In genomic region chr1:87509561-87510165, GRCm38 (mm10) we compare ENCODE assay signal across 8 mouse cellular contexts. TPM values are rescaled to one million over a fixed set of nuclear protein-coding genes. Genes with fewer than 3 reads are reported as not detected.
DNase-seq lines count a peak whose midpoint lies in the region; ATAC-seq and TF ChIP-seq lines count a peak whose summit lies in the region.

TSS of gene Neu2 (plus strand) at chr1:87509889.

- peaks cover 16% of the 10 kb centered on the region for H3K4me1 ChIP-seq in megakaryocyte, embryonic 14.5 days
- no peaks in the 10 kb centered on the region for H3K4me1 ChIP-seq in cerebellum, adult 2 months (ENCODE audit: control insufficient read depth, insufficient read depth, low read length)
- H3K4me1 ChIP-seq in forebrain, embryonic 15.5 days = peaks cover 10% of the 10 kb centered on the region
- peaks cover 9% of the 10 kb centered on the region for H3K4me1 ChIP-seq in intestine, embryonic 16.5 days (ENCODE audit: control insufficient read depth, insufficient read depth, low read length)
- H3K4me1 ChIP-seq in liver, postnatal 0 days (ENCODE audit: insufficient read depth) = peaks cover 7% of the 10 kb centered on the region; the same call in 1 of the 2 replicates

- no peak within 1 kb of the TSS for H3K27ac ChIP-seq in cerebellum, adult 2 months (ENCODE audit: insufficient read depth, low read length)
- no peak within 1 kb of the TSS for H3K27ac ChIP-seq in forebrain, embryonic 15.5 days (replicated peaks)
- H3K27ac ChIP-seq in intestine, embryonic 16.5 days (ENCODE audit: low read length) = no peak within 1 kb of the TSS
- H3K27ac ChIP-seq in liver, postnatal 0 days (ENCODE audit: low read depth) = no peak within 1 kb of the TSS

- peaks cover 34% of the 10 kb centered on the region for H3K9me3 ChIP-seq in megakaryocyte, embryonic 14.5 days
- H3K9me3 ChIP-seq in forebrain, embryonic 15.5 days = no peaks in the 10 kb centered on the region
- 0 out of 2 replicates have a peak, but pooled peaks cover 4% of the 10 kb centered on the region for H3K9me3 ChIP-seq in intestine, embryonic 16.5 days (ENCODE audit: control insufficient read depth, low read length)
- peaks cover 5% of the 10 kb centered on the region; the same call in 1 of the 2 replicates for H3K9me3 ChIP-seq in liver, postnatal 0 days (ENCODE audit: low read length)

- no peak for TF ChIP-seq CTCF in cerebellum, adult 2 months (IDR thresholded peaks at IDR 0.05; ENCODE audit: borderline replicate concordance, insufficient read depth, low read depth, low read length)
- no peak for TF ChIP-seq CTCF in liver, postnatal 0 days (IDR thresholded peaks at IDR 0.05; ENCODE audit: low read depth)

- WGBS in cerebellum, adult 2 months = 2% methylated on average over 56 of the region's 56 CpGs
- WGBS in forebrain, embryonic 15.5 days = under 1% methylated on average over 56 of the region's 56 CpGs
- 3% methylated on average over 56 of the region's 56 CpGs for WGBS in intestine, embryonic 16.5 days
- WGBS in liver, postnatal 0 days (ENCODE audit: insufficient replicate concordance) = 3% methylated on average over 47 of the region's 56 CpGs

- H3K36me3 ChIP-seq in megakaryocyte, embryonic 14.5 days (replicated peaks; ENCODE audit: low read length) = no peaks in the 10 kb centered on the region
- no peaks in the 10 kb centered on the region for H3K36me3 ChIP-seq in forebrain, embryonic 15.5 days
- H3K36me3 ChIP-seq in intestine, embryonic 16.5 days (ENCODE audit: control insufficient read depth, insufficient read depth, low read length) = no peaks in the 10 kb centered on the region
- H3K36me3 ChIP-seq in liver, postnatal 0 days (replicated peaks; ENCODE audit: insufficient read depth, low read length) = peaks cover 2% of the 10 kb centered on the region; the same call in 1 of the 2 replicates

- peaks cover 84% of the 10 kb centered on the region for H3K27me3 ChIP-seq in megakaryocyte, embryonic 14.5 days (replicated peaks)
- no peaks in the 10 kb centered on the region for H3K27me3 ChIP-seq in cerebellum, adult 2 months (ENCODE audit: control insufficient read depth, insufficient read depth, low read length)
- H3K27me3 ChIP-seq in forebrain, embryonic 15.5 days = peaks cover 12% of the 10 kb centered on the region
- peaks cover 16% of the 10 kb centered on the region for H3K27me3 ChIP-seq in intestine, embryonic 16.5 days (replicated peaks; ENCODE audit: control insufficient read depth, insufficient read depth, low read length)
- peaks cover 32% of the 10 kb centered on the region for H3K27me3 ChIP-seq in liver, postnatal 0 days (ENCODE audit: insufficient read depth, low read length)

- TF ChIP-seq POLR2A in cerebellum, adult 2 months (IDR thresholded peaks at IDR 0.05; ENCODE audit: borderline replicate concordance, insufficient read depth, low read length) = 0 out of 2 replicates have a peak, but pooled peaks have one; percentile 5

- ATAC-seq in megakaryocyte, adult 5-6 weeks (ENCODE audit: poor library complexity, severe bottlenecking) = no peak
- peak; percentile 51 for ATAC-seq in forebrain, embryonic 15.5 days (replicated peaks)
- ATAC-seq in intestine, embryonic 16.5 days = peak; percentile 37
- ATAC-seq in liver, postnatal 0 days = peak; percentile 13; the same call in 1 of the 2 replicates
- ATAC-seq in monocyte, adult 5-6 weeks (replicated peaks; ENCODE audit: insufficient number of reproducible peaks, low FRiP score, low TSS enrichment, poor library complexity, severe bottlenecking) = no peak

- peak within 1 kb of the TSS; percentile 92 for H3K4me2 ChIP-seq in forebrain, embryonic 15.5 days (replicated peaks)
- H3K4me2 ChIP-seq in intestine, embryonic 16.5 days (ENCODE audit: low read depth, low read length) = peak within 1 kb of the TSS; percentile 100
- peak within 1 kb of the TSS; percentile 86 for H3K4me2 ChIP-seq in liver, postnatal 0 days (ENCODE audit: low read depth, low read length)

- TF ChIP-seq EP300 in liver, postnatal 0 days (IDR thresholded peaks at IDR 0.05; ENCODE audit: low read depth) = no peak

- peak; percentile 28 to 38 for DNase-seq in cerebellum, adult 2 months
- DNase-seq in liver, postnatal 0 days = no peak
- no peak for DNase-seq in spleen, postnatal 36 days (ENCODE audit: low spot score in 2 of 2)

- H3K9ac ChIP-seq in forebrain, embryonic 15.5 days (replicated peaks) = peak within 1 kb of the TSS; percentile 67
- peak within 1 kb of the TSS; percentile 74 for H3K9ac ChIP-seq in intestine, embryonic 16.5 days (ENCODE audit: low read depth, low read length)
- H3K9ac ChIP-seq in liver, postnatal 0 days (replicated peaks) = no peak within 1 kb of the TSS; the same call in 1 of the 2 replicates

- H3K4me3 ChIP-seq in megakaryocyte, embryonic 14.5 days (replicated peaks) = peak within 1 kb of the TSS; percentile 89
- peak within 1 kb of the TSS; percentile 61 for H3K4me3 ChIP-seq in cerebellum, adult 2 months (replicated peaks; ENCODE audit: insufficient read depth, low read depth, low read length)
- peak within 1 kb of the TSS; percentile 71 for H3K4me3 ChIP-seq in forebrain, embryonic 15.5 days
- peak within 1 kb of the TSS; percentile 75 for H3K4me3 ChIP-seq in intestine, embryonic 16.5 days (ENCODE audit: low read length)
- peak within 1 kb of the TSS; percentile 54 for H3K4me3 ChIP-seq in liver, postnatal 0 days (ENCODE audit: low read depth, low read length)

RNA-seq across cellular contexts. Expression of gene Neu2, which starts in this region (rescaled TPM):
- not detected in 2 replicates for polyA plus RNA-seq in megakaryocyte, embryonic 14.5 days (2012; ENCODE audit: insufficient read depth, low replicate concordance)
- not detected in 2 replicates for total RNA-seq in megakaryocyte, adult 5-6 weeks (2015)
- not detected in 2 replicates for total RNA-seq in megakaryocyte, adult 5-6 weeks (2017)
- polyA plus RNA-seq in cerebellum, adult 2 months (2012; rRNA removed) = 3.7 and 5.2 TPM in 2 replicates
- polyA plus RNA-seq in forebrain, embryonic 15.5 days (2015; fragmentation: Nextera tagmentation; extraction: Ambion mirVana) = 0.62 TPM in 1 of 2 replicates, not detected in the other
- 4.4 and 4.5 TPM in 2 replicates for polyA plus RNA-seq in intestine, embryonic 16.5 days (2015; fragmentation: Nextera tagmentation; extraction: Ambion mirVana)
- polyA plus RNA-seq in liver, postnatal 0 days (2015; fragmentation: Nextera tagmentation; extraction: Ambion mirVana) = 0.54 and 0.67 TPM in 2 replicates
- total RNA-seq in monocyte, adult 5-6 weeks (2017) = not detected in 3 replicates

Comparison
In these comparisons a context has a peak if more than half of its experiments do, and no peak if none do; other contexts are left out.
1. Peak in ATAC-seq, H3K4me3 ChIP-seq, H3K9ac ChIP-seq and H3K4me2 ChIP-seq in forebrain, embryonic 15.5 days; RNA of the gene not detected or under 1 TPM.
2. Peak in ATAC-seq, H3K4me3 ChIP-seq and H3K4me2 ChIP-seq in liver, postnatal 0 days; RNA of the gene not detected or under 1 TPM.
3. DNase-seq: peak in cerebellum, adult 2 months (2 of 2); none in liver, postnatal 0 days (single experiment) and spleen, postnatal 36 days (0 of 2).
4. Peak in every context shown above with its lines, with median percentiles within 50 percentile points of each other: H3K4me3 ChIP-seq and H3K4me2 ChIP-seq.